Comparison of ENCODE assay signal across 29 mouse cellular contexts in the genomic region with DNA sequence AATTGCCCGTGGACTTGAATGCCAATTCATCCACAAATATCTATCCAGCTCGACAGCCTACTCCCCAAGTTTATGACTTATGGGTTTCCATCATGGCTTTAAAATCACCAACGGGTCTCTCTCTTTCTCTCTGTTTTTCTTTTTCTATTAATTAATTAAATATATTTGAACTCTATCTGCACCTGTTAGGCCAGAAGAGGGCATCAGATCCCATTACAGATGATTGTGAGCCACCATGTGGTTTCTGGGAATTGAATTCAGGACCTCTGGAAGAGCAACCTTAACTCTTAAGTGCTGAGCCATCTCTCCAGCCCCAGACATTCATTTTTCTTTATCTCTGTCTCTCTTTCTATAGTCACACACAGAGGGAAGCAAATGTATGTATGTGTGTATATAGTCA. TPM values are rescaled to one million over a fixed set of nuclear protein-coding genes. Genes with fewer than 3 reads are reported as not detected.
A peak's percentile ranks its signal among the peaks of the same experiment; 100 is the strongest.
DNase-seq lines count a peak whose midpoint lies in the region; ATAC-seq and TF ChIP-seq lines count a peak whose summit lies in the region.
"Had no signal": no experiment of that assay in that cellular context is flagged by ENCODE, and none has a peak within 500 bp of the region (broad histone marks: within the 10 kb centered on the region; RNA-seq: fewer than 3 reads in every experiment).

No protein-coding gene starts in this region.

- no peak overlapping the region for H3K4me3 ChIP-seq in kidney, adult 2 months (ENCODE audit: insufficient read depth, low read depth, low read length)
- no peak overlapping the region for H3K4me3 ChIP-seq in kidney, embryonic 14.5 days (ENCODE audit: low read length)
- H3K4me3 ChIP-seq in lung, postnatal 0 days (ENCODE audit: low read depth, low read length): no peak overlapping the region
- H3K4me3 ChIP-seq: forebrain, embryonic 13.5 days; kidney, embryonic 15.5 days; liver, embryonic 15.5 days; lung, embryonic 15.5 days; megakaryocyte, embryonic 14.5 days; midbrain, embryonic 13.5 days had no signal

- WGBS in kidney, adult 2 months: 77% methylated on average over 3 of the region's 3 CpGs
- 81% methylated on average over 3 of the region's 3 CpGs for WGBS in kidney, embryonic 14.5 days
- 74% methylated on average over 3 of the region's 3 CpGs for WGBS in lung, postnatal 0 days

- no peak overlapping the region for H3K4me2 ChIP-seq in kidney, embryonic 14.5 days (replicated peaks; ENCODE audit: low read depth, low read length)
- no peak overlapping the region for H3K4me2 ChIP-seq in lung, postnatal 0 days (replicated peaks; ENCODE audit: low read depth, low read length)
- H3K4me2 ChIP-seq: forebrain, embryonic 13.5 days; kidney, embryonic 15.5 days; liver, embryonic 15.5 days; lung, embryonic 15.5 days; midbrain, embryonic 13.5 days had no signal

- H3K9ac ChIP-seq in kidney, embryonic 14.5 days (ENCODE audit: low read depth, low read length): no peak overlapping the region
- H3K9ac ChIP-seq in lung, postnatal 0 days (replicated peaks; ENCODE audit: low read depth): no peak overlapping the region
- H3K9ac ChIP-seq: forebrain, embryonic 13.5 days; kidney, embryonic 15.5 days; liver, embryonic 15.5 days; lung, embryonic 15.5 days; midbrain, embryonic 13.5 days had no signal

- H3K9me3 ChIP-seq in kidney, embryonic 14.5 days (ENCODE audit: control insufficient read depth, low read length): no peaks in the 10 kb centered on the region
- no peaks in the 10 kb centered on the region for H3K9me3 ChIP-seq in lung, postnatal 0 days (ENCODE audit: low read length)
- H3K9me3 ChIP-seq: forebrain, embryonic 13.5 days; kidney, embryonic 15.5 days; liver, embryonic 15.5 days; lung, embryonic 15.5 days; megakaryocyte, embryonic 14.5 days; midbrain, embryonic 13.5 days had no signal

- no peak for TF ChIP-seq POLR2A in kidney, adult 2 months (IDR thresholded peaks at IDR 0.05; ENCODE audit: low read depth, low read length)

- no peak for TF ChIP-seq CTCF in kidney, adult 2 months (conservative IDR thresholded peaks at IDR 0.05; ENCODE audit: insufficient read depth, insufficient read length, low read depth, low read length)
- peak; percentile 10; the same call in 1 of the 2 replicates for TF ChIP-seq CTCF in lung, postnatal 0 days (IDR thresholded peaks at IDR 0.05)

- H3K27me3 ChIP-seq in kidney, adult 2 months (replicated peaks; ENCODE audit: control insufficient read depth, insufficient read depth, low read length): no peaks in the 10 kb centered on the region
- no peaks in the 10 kb centered on the region for H3K27me3 ChIP-seq in kidney, embryonic 14.5 days (ENCODE audit: control insufficient read depth, insufficient read depth, low read length)
- no peaks in the 10 kb centered on the region for H3K27me3 ChIP-seq in lung, postnatal 0 days (replicated peaks; ENCODE audit: insufficient read depth, low read length)
- H3K27me3 ChIP-seq: forebrain, embryonic 13.5 days; kidney, embryonic 15.5 days; liver, embryonic 15.5 days; lung, embryonic 15.5 days; megakaryocyte, embryonic 14.5 days; midbrain, embryonic 13.5 days had no signal

- peak; percentile 24 for DNase-seq in CD4-positive, CD25-positive, alpha-beta regulatory T cell, adult 2 months (ENCODE audit: low read depth, low spot score)
- DNase-seq in kidney, adult 2 months: peak; percentile 19
- no peak for DNase-seq in lung, postnatal 0 days (ENCODE audit: low spot score)
- DNase-seq in lung, postnatal 14 days: no peak
- DNase-seq in urinary bladder, postnatal 25 days (ENCODE audit: low spot score): no peak
- no peak for DNase-seq in adrenal gland, adult 18-20 months (ENCODE audit: low spot score in 2 of 2)
- DNase-seq: adrenal gland, postnatal 14 days; cerebellum, adult 11 months; cerebellum, adult 9-10 months; cerebellum, postnatal 36 days; gastrocnemius, postnatal 25 days; heart, adult 18-20 months; kidney, postnatal 36 days; layer of hippocampus, postnatal 36 days; liver; lung, postnatal 4 days; right cerebral cortex, postnatal 14 days; thymus, postnatal 25 days had no signal

- TF ChIP-seq EP300 in lung, postnatal 0 days (IDR thresholded peaks at IDR 0.05): no peak

- H3K27ac ChIP-seq in kidney, adult 2 months (ENCODE audit: insufficient read depth, low read depth, low read length): no peak overlapping the region
- no peak overlapping the region for H3K27ac ChIP-seq in kidney, embryonic 14.5 days (ENCODE audit: low read depth, low read length)
- H3K27ac ChIP-seq in lung, postnatal 0 days (ENCODE audit: low read length): no peak overlapping the region
- H3K27ac ChIP-seq: forebrain, embryonic 13.5 days; kidney, embryonic 15.5 days; liver, embryonic 15.5 days; lung, embryonic 15.5 days; midbrain, embryonic 13.5 days had no signal

- ATAC-seq in CD4-positive, CD25-positive, alpha-beta regulatory T cell, adult 4 months: no peak
- ATAC-seq in kidney, embryonic 14.5 days (ENCODE audit: low FRiP score, low TSS enrichment): no peak
- ATAC-seq in lung, postnatal 0 days: no peak
- ATAC-seq: forebrain, embryonic 13.5 days; hindbrain, embryonic 16.5 days; midbrain, embryonic 13.5 days had no signal

- no peaks in the 10 kb centered on the region for H3K36me3 ChIP-seq in kidney, adult 2 months (ENCODE audit: control insufficient read depth, insufficient read depth, low read length)
- no peaks in the 10 kb centered on the region; the same call in 1 of the 2 replicates for H3K36me3 ChIP-seq in kidney, embryonic 14.5 days (ENCODE audit: control insufficient read depth, insufficient read depth, low read length)
- H3K36me3 ChIP-seq in lung, postnatal 0 days (ENCODE audit: insufficient read depth, low read length): peaks cover 3% of the 10 kb centered on the region; the same call in 1 of the 2 replicates
- H3K36me3 ChIP-seq: lung, embryonic 15.5 days; midbrain, embryonic 13.5 days had no signal

- H3K4me1 ChIP-seq in kidney, adult 2 months (ENCODE audit: control insufficient read depth, insufficient read depth, low read length): peaks cover 7% of the 10 kb centered on the region
- 0 out of 2 replicates have a peak, but pooled peaks cover 6% of the 10 kb centered on the region for H3K4me1 ChIP-seq in kidney, embryonic 14.5 days (ENCODE audit: control insufficient read depth, insufficient read depth, low read length)
- H3K4me1 ChIP-seq in lung, postnatal 0 days (ENCODE audit: insufficient read depth, low read depth, low read length): no peaks in the 10 kb centered on the region
- H3K4me1 ChIP-seq: forebrain, embryonic 13.5 days; lung, embryonic 15.5 days; midbrain, embryonic 13.5 days had no signal

RNA-seq across cellular contexts. Expression of a gene that starts 13.3 kb away (rescaled TPM):
- polyA plus RNA-seq in CD4-positive, CD25-positive, alpha-beta regulatory T cell, adult 4 months (2017; shearing (Covaris generic)): 10 to 100 TPM in 1 of 2 experiments, 1 to 10 TPM in 1; 2.9 to 12.0 TPM
- 44.5 and 60.0 TPM in 2 replicates for polyA plus RNA-seq in kidney, adult 2 months (2012; rRNA removed)
- 105 and 140 TPM in 2 replicates for polyA plus RNA-seq in kidney, embryonic 14.5 days (2014; fragmentation: Nextera tagmentation; extraction: Ambion mirVana)
- polyA plus RNA-seq in lung, postnatal 0 days (2015; fragmentation: Nextera tagmentation; extraction: Ambion mirVana): 51.2 and 59.3 TPM in 2 replicates
- 1 to 10 TPM; 6.5 to 7.1 TPM for total RNA-seq in adrenal gland, adult 18-20 months (2021)
- total RNA-seq: layer of hippocampus, adult 8-10 months; layer of hippocampus, postnatal 36 days; left cerebral cortex, postnatal 14 days had no signal
- polyA plus RNA-seq: midbrain, embryonic 13.5 days had no signal

RNA-seq across cellular contexts. Expression of a gene that starts 40.7 kb away (rescaled TPM):
- polyA plus RNA-seq in CD4-positive, CD25-positive, alpha-beta regulatory T cell, adult 4 months (2017; shearing (Covaris generic)): 100 to 1,000 TPM; 114 to 118 TPM
- 25.4 and 29.8 TPM in 2 replicates for polyA plus RNA-seq in kidney, adult 2 months (2012; rRNA removed)
- polyA plus RNA-seq in kidney, embryonic 14.5 days (2014; fragmentation: Nextera tagmentation; extraction: Ambion mirVana): 199 and 212 TPM in 2 replicates
- 92.4 and 94.3 TPM in 2 replicates for polyA plus RNA-seq in lung, postnatal 0 days (2015; fragmentation: Nextera tagmentation; extraction: Ambion mirVana)
- 10 to 100 TPM; 70.5 to 71.4 TPM for total RNA-seq in adrenal gland, adult 18-20 months (2021)

RNA-seq across cellular contexts. Expression of a gene that starts 58.3 kb away (rescaled TPM):
- polyA plus RNA-seq in CD4-positive, CD25-positive, alpha-beta regulatory T cell, adult 4 months (2017; shearing (Covaris generic)): 1 to 10 TPM; 9.2 to 9.9 TPM
- polyA plus RNA-seq in kidney, adult 2 months (2012; rRNA removed): 6.2 and 6.4 TPM in 2 replicates
- polyA plus RNA-seq in kidney, embryonic 14.5 days (2014; fragmentation: Nextera tagmentation; extraction: Ambion mirVana): 12.1 and 16.8 TPM in 2 replicates
- polyA plus RNA-seq in lung, postnatal 0 days (2015; fragmentation: Nextera tagmentation; extraction: Ambion mirVana): 5.7 and 5.9 TPM in 2 replicates
- 10 to 100 TPM in 1 of 2 experiments, 1 to 10 TPM in 1; 8.0 to 10.7 TPM for total RNA-seq in adrenal gland, adult 18-20 months (2021)

Comparison
In these comparisons a context has a peak if more than half of its experiments do, and no peak if none do; other contexts are left out.
1. DNase-seq: peak in CD4-positive, CD25-positive, alpha-beta regulatory T cell, adult 2 months (single experiment) and kidney, adult 2 months (single experiment); none in lung, postnatal 0 days (single experiment), lung, postnatal 14 days (single experiment), urinary bladder, postnatal 25 days (single experiment) and adrenal gland, adult 18-20 months (0 of 2).